Mouse (Mus musculus) stomach, embryonic 15.5 days (tissue): ENCODE measurements around the gene Cyp2s1. TPM values are rescaled to one million over a fixed set of nuclear protein-coding genes. Genes with fewer than 3 reads are reported as not detected.
"Not testable (repeated sequence)": the region's sequence is repeated elsewhere in the genome, so short reads cannot be mapped to it uniquely, and the experiment has no call there.

Source experiments
- ATAC-seq: fragments of 200-750 bp; cut with Nextera tagmentation; 2 replicates; pipeline ENCODE4 v1.8.0; 2017; ENCODE audit warnings: low read depth, moderate number of reproducible peaks, moderate TSS enrichment; ENCODE audit not compliant: insufficient read depth, low FRiP score
- H3K27ac ChIP-seq: fragments of 300-500 bp; sonication (generic); 2 replicates; pipeline ENCODE4 v1.5.1; 2015; ENCODE audit warnings: mild to moderate bottlenecking, inconsistent platforms
- H3K27me3 ChIP-seq: fragments of 300-500 bp; sonication (generic); replicated peaks from 2 replicates; pipeline ENCODE4 v1.6.1; 2015; ENCODE audit warnings: inconsistent platforms
- H3K36me3 ChIP-seq: fragments of 300-500 bp; sonication (generic); 2 replicates; pipeline ENCODE4 v1.6.1; 2015; ENCODE audit warnings: inconsistent platforms
- H3K4me1 ChIP-seq: fragments of 300-500 bp; sonication (generic); 2 replicates; pipeline ENCODE4 v1.6.1; 2015; ENCODE audit warnings: inconsistent platforms
- H3K4me2 ChIP-seq: fragments of 300-500 bp; sonication (generic); 2 replicates; pipeline ENCODE4 v1.6.1; 2015; ENCODE audit warnings: mild to moderate bottlenecking, inconsistent platforms
- H3K4me3 ChIP-seq: fragments of 300-500 bp; sonication (generic); replicated peaks from 2 replicates; pipeline ENCODE4 v1.5.1; 2015; ENCODE audit warnings: inconsistent platforms
- H3K9ac ChIP-seq: fragments of 300-500 bp; sonication (generic); 2 replicates; pipeline ENCODE4 v1.6.1; 2015; ENCODE audit warnings: inconsistent platforms
- H3K9me3 ChIP-seq: fragments of 300-500 bp; sonication (generic); 2 replicates; pipeline ENCODE4 v1.6.1; 2016; ENCODE audit warnings: inconsistent platforms
- WGBS: fragments of 180-500 bp; shearing (Covaris S2); methylation state at CpG from one replicate; pipeline ENCODE4 v1.1.7; 2015; 5-methylcytosine and 5-hydroxymethylcytosine counted together
- polyA plus RNA-seq: library from polyadenylated mRNA; unstranded; fragments of >200 nt; fragmentation: Nextera tagmentation; extraction: Ambion mirVana; gene quantifications from 2 replicates; pipeline ENCODE4 v1.2.1, GENCODE M21; 2015

Gene Cyp2s1
- polyA plus RNA-seq, 1 experiment from 2014 or later = 35.6 TPM

DNA sequence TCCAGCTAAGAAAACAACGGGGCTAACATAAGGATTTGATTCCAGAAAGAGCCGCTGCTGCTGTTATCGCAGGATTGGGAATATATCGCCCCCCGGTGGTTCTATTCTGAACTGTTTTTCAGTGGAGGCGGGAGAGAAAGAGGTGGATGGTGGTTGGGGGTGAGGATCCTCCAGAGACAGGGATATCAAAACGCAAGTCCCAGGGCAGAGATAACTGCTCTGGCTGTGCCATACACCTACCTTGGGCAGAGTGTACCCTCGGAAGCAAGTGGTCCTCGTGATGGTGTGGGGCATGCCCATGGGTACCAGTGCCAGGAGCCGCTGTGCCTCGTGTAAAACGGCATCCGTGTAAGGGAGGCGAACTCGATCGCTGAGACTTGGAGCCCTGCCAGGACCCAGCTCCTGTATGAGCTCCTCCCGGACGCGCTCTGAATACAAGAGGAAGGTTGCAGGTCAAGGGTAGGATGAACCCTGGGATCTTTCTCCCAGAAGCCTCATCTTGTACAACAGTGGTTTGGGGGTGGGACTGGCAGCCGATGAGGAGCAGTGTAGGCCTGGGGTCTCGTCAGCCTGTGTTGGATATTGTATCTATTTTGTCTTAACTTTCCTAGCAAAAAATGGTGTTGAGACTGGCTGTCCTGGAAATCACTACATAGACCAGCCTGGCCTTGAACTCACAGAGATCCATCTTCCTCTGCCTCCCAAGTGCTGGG lies 10.9 kb downstream of the Cyp2s1 start:
- peak overlapping the region; percentile 44 for H3K4me2 ChIP-seq
- H3K36me3 ChIP-seq = 0 out of 2 replicates have a peak, but pooled peaks cover 2% of the 10 kb centered on the region
- ATAC-seq = 0 out of 2 replicates have a peak, but pooled peaks have one; percentile 23

DNA sequence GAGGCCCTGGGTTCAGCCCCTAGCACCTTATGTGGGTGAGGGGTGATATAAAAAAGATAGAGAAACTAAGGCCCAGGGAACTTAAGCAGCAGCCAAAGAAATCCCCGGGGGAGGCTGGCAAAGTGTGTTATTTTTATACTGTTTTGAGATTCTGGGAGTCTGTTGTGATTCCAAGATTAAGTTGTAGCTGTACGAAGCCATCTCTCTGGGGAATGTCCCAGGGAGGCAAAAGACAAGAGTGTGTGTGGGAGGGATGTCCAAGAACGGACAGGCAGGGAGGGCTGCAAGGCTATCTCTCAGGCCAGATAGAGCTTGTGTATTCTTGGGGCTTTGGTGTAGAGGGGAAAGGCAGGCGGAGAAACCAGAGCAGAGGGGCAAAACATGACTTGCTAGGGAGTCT lies 11.9 kb downstream of the Cyp2s1 start:
- no peak for ATAC-seq
- no peak overlapping the region for H3K4me3 ChIP-seq
- peaks cover 14% of the 10 kb centered on the region for H3K4me1 ChIP-seq
- 68% methylated on average over 4 of the region's 4 CpGs for WGBS
- H3K9ac ChIP-seq = no peak overlapping the region
- no peaks in the 10 kb centered on the region for H3K9me3 ChIP-seq
- no peak overlapping the region for H3K4me2 ChIP-seq
- no peaks in the 10 kb centered on the region for H3K27me3 ChIP-seq
- H3K27ac ChIP-seq = no peak overlapping the region
- H3K36me3 ChIP-seq = 0 out of 2 replicates have a peak, but pooled peaks cover 2% of the 10 kb centered on the region

More for the DNA sequence above, 10.9 kb downstream of the Cyp2s1 start:
- Histone ChIP-seq H3K27ac (no peak overlapping the region), H3K9ac (no peak overlapping the region), H3K4me3 (peak overlapping the region; percentile 20), H3K27me3 (no peaks in the 10 kb centered on the region), H3K4me1 (peaks cover 14% of the 10 kb centered on the region), H3K9me3 (no peaks in the 10 kb centered on the region)
- 23% methylated on average over 21 of the region's 21 CpGs for WGBS

DNA sequence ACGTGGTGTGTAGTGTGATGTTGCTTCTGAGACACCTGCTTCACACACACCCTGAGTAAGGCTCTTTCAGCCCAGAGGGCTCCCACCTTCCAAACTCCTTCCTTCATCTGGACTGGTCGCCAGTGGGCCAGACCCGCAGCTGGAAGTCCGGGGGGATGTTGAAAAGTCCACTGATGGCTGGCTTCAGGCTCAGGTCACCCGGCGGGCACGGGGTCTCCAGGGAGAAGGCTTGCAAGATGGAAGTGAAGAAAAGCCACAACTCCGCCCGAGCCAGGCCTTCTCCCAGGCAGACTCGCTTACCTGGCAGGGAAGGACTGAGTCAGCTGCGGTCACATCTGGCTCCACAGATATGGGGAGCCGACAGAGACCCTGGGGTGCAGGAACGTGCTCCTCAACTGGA lies 13.3 kb downstream of the Cyp2s1 start:
- H3K9me3 ChIP-seq = no peaks in the 10 kb centered on the region
- H3K4me2 ChIP-seq = no peak overlapping the region
- WGBS = 81% methylated on average over 13 of the region's 13 CpGs
- no peak overlapping the region for H3K9ac ChIP-seq
- peak overlapping the region; percentile 89; the same call in 1 of the 2 replicates for H3K27ac ChIP-seq
- 0 out of 2 replicates have a peak, but pooled peaks cover 2% of the 10 kb centered on the region for H3K36me3 ChIP-seq
- H3K4me3 ChIP-seq = no peak overlapping the region
- H3K27me3 ChIP-seq = no peaks in the 10 kb centered on the region
- ATAC-seq = no peak
- H3K4me1 ChIP-seq = peaks cover 14% of the 10 kb centered on the region

DNA sequence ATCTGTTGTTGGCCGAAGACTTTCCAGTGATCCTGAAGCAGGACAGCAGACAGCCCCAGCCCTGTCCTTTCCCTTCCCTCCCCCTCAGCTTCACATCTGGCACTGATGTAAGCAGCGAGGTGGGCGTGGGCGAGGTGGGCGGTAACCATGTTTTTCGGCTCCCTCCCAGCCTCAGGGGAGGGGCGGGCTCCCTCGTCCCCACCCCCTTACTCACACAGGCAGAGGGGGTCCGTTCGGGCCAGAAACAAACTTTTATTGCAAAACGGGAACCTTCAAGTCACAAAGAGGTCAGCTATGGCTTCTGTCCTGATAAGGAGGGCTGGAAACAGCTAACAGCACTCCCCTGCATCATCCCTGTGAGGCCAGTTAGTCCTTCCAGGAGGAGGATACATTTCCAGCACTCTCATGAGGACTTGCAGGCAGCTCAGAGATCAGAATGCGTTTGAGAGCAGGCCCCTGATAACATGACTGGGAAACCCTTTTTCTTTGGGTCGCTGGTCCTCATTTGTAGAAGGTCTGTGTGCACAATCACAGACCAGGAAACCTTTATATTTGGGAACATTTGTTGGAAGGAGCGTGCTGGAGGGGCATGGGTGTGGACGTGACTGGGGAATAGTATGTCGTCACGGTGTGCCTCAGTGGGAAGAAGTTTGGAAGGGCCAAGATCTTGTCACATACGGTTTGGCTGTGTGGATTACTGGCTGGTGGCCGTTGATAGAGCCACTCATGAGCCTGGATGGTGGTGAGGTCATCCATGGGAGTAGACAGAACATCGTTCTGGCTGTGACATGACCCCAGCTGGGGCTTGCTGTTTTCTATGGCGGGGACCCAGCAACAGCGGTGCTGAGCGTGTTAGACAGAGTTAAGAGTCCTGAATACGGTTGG lies 14.2 kb downstream of the Cyp2s1 start:
- H3K4me1 ChIP-seq = peaks cover 14% of the 10 kb centered on the region
- peak; percentile 58 for ATAC-seq
- no peak overlapping the region for H3K9ac ChIP-seq
- peak overlapping the region; percentile 39 for H3K4me2 ChIP-seq
- H3K9me3 ChIP-seq = no peaks in the 10 kb centered on the region
- 0 out of 2 replicates have a peak, but pooled peaks cover 2% of the 10 kb centered on the region for H3K36me3 ChIP-seq
- H3K27ac ChIP-seq = peak overlapping the region; percentile 89
- no peak overlapping the region; the same call in 1 of the 2 replicates for H3K4me3 ChIP-seq
- no peaks in the 10 kb centered on the region for H3K27me3 ChIP-seq
- WGBS = 24% methylated on average over 24 of the region's 24 CpGs

DNA sequence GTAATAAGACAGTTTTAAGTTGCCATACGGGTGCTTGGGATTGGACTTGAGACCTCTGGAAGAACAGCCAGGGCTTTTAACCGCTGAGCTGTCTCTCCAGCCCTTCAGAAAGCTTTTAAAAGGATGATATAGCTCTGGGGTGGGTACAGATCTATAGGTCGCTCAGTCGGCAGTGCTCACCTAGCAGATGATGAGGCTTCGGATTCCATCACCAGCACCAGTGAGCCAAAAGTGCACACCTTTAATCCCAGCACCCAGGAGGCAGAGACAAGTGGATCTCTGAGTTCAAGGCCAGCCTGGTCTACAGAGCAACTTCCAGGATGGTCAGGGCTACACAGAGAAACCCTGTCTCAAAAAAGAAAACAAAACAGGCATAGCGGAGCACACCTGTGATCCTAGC lies 15.7 kb downstream of the Cyp2s1 start:
- Histone ChIP-seq H3K4me1 (peaks cover 14% of the 10 kb centered on the region), H3K4me2 (no peak overlapping the region), H3K36me3 (0 out of 2 replicates have a peak, but pooled peaks cover 2% of the 10 kb centered on the region), H3K27me3 (no peaks in the 10 kb centered on the region), H3K27ac (no peak overlapping the region), H3K4me3 (no peak overlapping the region), H3K9me3 (no peaks in the 10 kb centered on the region), H3K9ac (no peak overlapping the region)
- 90% methylated on average over 6 of the region's 6 CpGs for WGBS
- no peak for ATAC-seq

DNA sequence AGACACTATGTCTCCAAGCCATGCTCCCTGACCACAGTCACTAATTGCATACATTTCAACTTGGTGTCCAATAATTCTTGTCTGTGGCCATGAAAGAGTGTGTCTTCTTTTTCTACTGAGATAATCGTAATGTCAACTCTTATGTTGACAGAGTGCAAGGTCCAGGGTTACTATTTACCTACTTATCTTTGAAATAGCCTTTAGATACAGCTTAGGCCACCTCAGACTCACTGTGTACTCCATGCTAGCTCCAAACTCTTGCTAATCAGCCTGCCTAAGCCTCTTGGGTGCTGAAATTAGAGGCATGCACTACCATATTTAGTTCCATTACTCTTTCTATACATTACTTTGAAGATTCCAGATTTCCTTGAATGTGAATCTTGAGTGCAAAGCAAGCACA lies 17.3 kb downstream of the Cyp2s1 start:
- Histone ChIP-seq H3K4me2 (no peak overlapping the region), H3K36me3 (0 out of 2 replicates have a peak, but pooled peaks cover 2% of the 10 kb centered on the region), H3K27me3 (no peaks in the 10 kb centered on the region), H3K4me3 (no peak overlapping the region), H3K27ac (no peak overlapping the region), H3K9ac (no peak overlapping the region), H3K4me1 (peaks cover 11% of the 10 kb centered on the region; the same call in 1 of the 2 replicates), H3K9me3 (no peaks in the 10 kb centered on the region)
- no peak for ATAC-seq
- WGBS = 63% methylated on average over 1 of the region's 1 CpGs

DNA sequence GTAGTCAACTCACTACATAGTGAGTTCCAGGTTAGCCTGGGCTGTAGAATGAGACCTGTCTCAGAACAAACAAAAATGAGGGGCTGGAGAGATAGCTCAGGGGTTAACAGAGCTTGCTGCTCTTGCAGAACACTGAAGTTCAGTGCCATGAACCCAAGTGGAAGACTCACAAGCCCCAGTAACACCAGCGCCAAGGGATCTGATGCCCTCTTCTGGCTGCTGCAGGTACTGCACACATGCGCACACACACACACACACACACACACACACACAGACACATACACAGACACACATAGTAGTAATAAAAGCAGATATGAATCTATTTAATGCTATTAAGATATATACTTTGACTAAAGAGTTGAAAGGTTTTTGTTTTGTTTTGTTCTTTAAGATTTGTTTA lies 18.2 kb downstream of the Cyp2s1 start:
- Histone ChIP-seq H3K36me3 (0 out of 2 replicates have a peak, but pooled peaks cover 2% of the 10 kb centered on the region), H3K27me3 (no peaks in the 10 kb centered on the region), H3K4me2 (no peak overlapping the region), H3K4me1 (peaks cover 10% of the 10 kb centered on the region; the same call in 1 of the 2 replicates), H3K27ac (no peak overlapping the region), H3K9ac (no peak overlapping the region), H3K4me3 (no peak overlapping the region), H3K9me3 (no peaks in the 10 kb centered on the region)
- WGBS = 90% methylated on average over 2 of the region's 2 CpGs
- ATAC-seq = no peak

DNA sequence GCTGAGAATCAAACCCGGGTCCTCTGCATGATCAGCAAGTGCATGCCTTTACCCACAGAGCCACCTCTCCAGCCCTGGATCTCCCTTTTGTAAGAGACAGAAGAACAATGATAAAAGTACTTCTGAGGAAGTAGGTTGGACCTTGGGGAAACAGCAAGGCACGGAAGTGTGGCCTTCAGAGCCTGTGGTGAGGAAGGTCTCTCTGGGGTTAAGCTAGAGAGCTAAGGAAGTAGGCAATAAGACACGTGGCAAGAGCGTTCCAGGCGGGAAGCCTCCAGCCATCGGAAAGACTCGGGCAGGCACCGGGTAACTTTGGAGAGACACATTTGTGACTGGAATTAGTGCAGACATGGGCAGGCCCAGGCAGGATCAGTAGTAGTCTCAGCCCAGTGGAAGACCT lies 21.9 kb downstream of the Cyp2s1 start:
- Histone ChIP-seq H3K27me3 (no peaks in the 10 kb centered on the region), H3K9me3 (no peaks in the 10 kb centered on the region), H3K36me3 (no peaks in the 10 kb centered on the region), H3K27ac (no peak overlapping the region), H3K4me2 (no peak overlapping the region), H3K4me1 (0 out of 2 replicates have a peak, but pooled peaks cover 2% of the 10 kb centered on the region), H3K9ac (no peak overlapping the region), H3K4me3 (no peak overlapping the region)
- no peak for ATAC-seq
- 79% methylated on average over 8 of the region's 8 CpGs for WGBS

DNA sequence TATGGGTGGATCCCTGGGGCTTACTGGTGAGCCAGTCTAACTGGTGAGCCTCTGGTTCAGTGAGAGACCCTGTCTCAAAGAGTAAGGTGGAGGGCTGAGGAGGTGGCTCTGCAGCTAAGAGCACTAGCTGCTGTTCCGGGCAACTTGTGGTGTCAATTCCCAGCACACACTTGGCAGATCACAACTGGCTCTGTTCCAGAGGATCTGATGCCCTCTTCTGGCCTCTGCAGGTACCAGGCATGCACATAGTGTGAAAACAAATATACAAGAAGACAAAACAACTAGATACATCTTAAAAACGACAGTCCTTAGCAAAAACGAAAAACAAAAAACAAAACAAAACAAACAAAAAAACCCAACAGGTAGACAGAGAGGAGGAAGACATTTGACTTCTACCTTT lies 23.0 kb downstream of the Cyp2s1 start:
- Histone ChIP-seq H3K4me3 (no peak overlapping the region), H3K4me1 (peaks cover 8% of the 10 kb centered on the region), H3K9me3 (no peaks in the 10 kb centered on the region), H3K4me2 (no peak overlapping the region), H3K27ac (no peak overlapping the region), H3K9ac (no peak overlapping the region), H3K27me3 (no peaks in the 10 kb centered on the region), H3K36me3 (no peaks in the 10 kb centered on the region)
- no peak for ATAC-seq
- 59% methylated on average over 3 of the region's 3 CpGs for WGBS

DNA sequence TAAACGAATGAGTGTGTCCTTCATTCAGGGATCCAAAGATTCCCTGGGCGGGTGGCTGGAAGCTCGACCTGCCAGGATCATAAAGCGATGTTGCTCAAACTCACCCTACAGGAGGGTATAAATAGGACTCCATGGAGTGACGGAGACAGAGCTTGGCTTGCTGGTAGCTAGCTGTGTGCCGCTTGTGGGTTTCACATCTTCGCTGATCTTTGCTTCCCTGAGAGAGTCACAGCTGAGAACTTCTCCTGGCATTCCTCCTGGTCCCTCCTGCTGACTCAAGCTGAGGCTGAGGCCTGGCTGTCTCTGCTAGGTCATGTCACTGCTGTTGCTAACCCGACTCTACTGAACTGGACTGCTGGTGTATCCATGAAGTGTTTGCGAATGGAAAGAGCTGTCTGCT lies 23.7 kb downstream of the Cyp2s1 start:
- not testable (repeated sequence) for H3K4me1 ChIP-seq, ATAC-seq, H3K9ac ChIP-seq, H3K27me3 ChIP-seq, H3K36me3 ChIP-seq, H3K4me2 ChIP-seq, H3K27ac ChIP-seq, H3K9me3 ChIP-seq, H3K4me3 ChIP-seq
- 70% methylated on average over 9 of the region's 9 CpGs for WGBS

DNA sequence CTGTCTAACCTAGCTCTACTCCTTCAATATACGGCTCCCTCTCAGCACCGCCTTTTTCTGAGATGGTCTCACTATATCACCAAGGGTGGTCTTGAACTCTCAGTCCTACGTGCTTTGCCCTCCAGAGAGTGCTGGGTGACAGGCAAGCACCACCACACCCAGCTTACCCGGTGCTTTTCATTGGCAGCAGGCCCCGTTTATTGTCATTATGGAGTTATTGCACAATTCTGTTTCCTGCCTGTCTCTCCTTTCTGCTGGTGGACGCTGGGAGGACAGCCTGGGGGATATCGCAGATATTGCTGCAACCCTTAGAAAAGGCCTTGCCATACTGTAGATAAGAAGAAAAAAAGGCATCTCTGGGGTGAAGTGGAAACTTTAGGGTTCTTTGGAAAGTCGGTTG lies 26.1 kb downstream of the Cyp2s1 start:
- Histone ChIP-seq H3K36me3 (no peaks in the 10 kb centered on the region), H3K9me3 (no peaks in the 10 kb centered on the region), H3K27me3 (no peaks in the 10 kb centered on the region), H3K4me1 (peaks cover 19% of the 10 kb centered on the region), H3K9ac (no peak overlapping the region), H3K4me2 (no peak overlapping the region), H3K27ac (no peak overlapping the region; the same call in 1 of the 2 replicates), H3K4me3 (no peak overlapping the region)
- 64% methylated on average over 8 of the region's 8 CpGs for WGBS
- no peak for ATAC-seq

DNA sequence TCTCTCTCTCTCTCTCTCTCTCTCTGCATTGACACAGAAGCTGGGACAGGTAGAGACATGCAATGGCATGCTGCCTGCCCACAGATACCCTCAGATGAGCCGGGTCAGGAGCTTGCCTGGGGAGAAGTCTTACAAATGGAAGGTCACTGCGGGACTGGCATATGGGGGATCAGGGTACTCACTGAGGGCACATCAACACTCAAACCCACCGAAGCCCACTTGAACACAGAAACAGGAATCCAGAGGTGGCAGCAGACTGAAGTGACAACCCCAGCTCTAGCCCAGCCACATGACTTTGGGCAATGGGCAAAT lies 27.6 kb downstream of the Cyp2s1 start:
- no peaks in the 10 kb centered on the region for H3K36me3 ChIP-seq
- H3K4me3 ChIP-seq = peak overlapping the region; percentile 66
- peaks cover 22% of the 10 kb centered on the region for H3K4me1 ChIP-seq
- peak overlapping the region; percentile 83 for H3K4me2 ChIP-seq
- H3K9me3 ChIP-seq = no peaks in the 10 kb centered on the region
- no peak for ATAC-seq
- peak overlapping the region; percentile 68; the same call in 1 of the 2 replicates for H3K27ac ChIP-seq
- 32% methylated on average over 3 of the region's 3 CpGs for WGBS
- H3K9ac ChIP-seq = no peak overlapping the region
- no peaks in the 10 kb centered on the region for H3K27me3 ChIP-seq
